Mouse (Mus musculus) G1E (cell line): Measurements from ENCODE around the gene Itga10.

Experiments
- CTCF ChIP-seq: IDR thresholded peaks from 2 replicates; pipeline ENCODE4 v1.5.1; 2012; ENCODE audit warnings: low read depth, low read length, inconsistent platforms, mixed read lengths
- TAL1 ChIP-seq: conservative IDR thresholded peaks from 2 replicates; pipeline ENCODE4 v1.6.1; 2012; ENCODE audit warnings: low read depth, low read length, inconsistent platforms, mixed read lengths

DNA sequence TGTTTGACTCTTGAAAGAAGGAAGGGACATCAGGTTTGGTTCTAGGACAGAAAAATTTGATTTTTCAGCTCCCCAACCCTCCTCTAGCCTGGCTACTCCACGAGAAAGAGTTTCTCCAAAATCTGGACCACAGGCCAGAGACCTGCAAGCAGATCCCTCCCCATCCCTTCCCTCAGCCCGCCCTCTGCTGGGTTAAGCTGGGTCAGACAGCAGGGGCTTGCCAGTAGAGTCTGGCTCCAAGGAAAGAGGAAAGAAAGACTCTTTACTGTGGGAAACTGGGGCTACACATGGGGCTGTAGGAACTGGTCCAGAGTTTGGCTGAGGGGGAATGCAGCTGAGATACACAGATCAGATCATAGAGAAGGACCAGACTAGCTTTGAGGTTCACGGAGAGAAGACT is 47.1 kb downstream of the Itga10 start:
- TF ChIP-seq TAL1: no peak
- TF ChIP-seq CTCF: no peak
